8 mouse cellular contexts compared by ENCODE assay signal in genomic region chr2:29817426-29818232, GRCm38 (mm10). TPM values are rescaled to one million over a fixed set of nuclear protein-coding genes. Genes with fewer than 3 reads are reported as not detected.
DNase-seq lines count a peak whose midpoint lies in the region; ATAC-seq lines count a peak whose summit lies in the region.

No protein-coding gene starts in this region.

- DNase-seq in ZHBTc4 (ENCODE audit: low read depth, low spot score), result peak; percentile 91
- peak; percentile 90 to 92 for DNase-seq in cerebellum, postnatal 4 days (ENCODE audit: low spot score in 2 of 2)
- peak; percentile 81 for DNase-seq in gastrocnemius, adult 18-20 months (ENCODE audit: low spot score)
- DNase-seq in left cerebral cortex, adult 18-20 months (ENCODE audit: low spot score in 2 of 2), result peak; percentile 88 to 92
- DNase-seq in right cerebral cortex, postnatal 14 days, result peak; percentile 86
- peak; percentile 74 for DNase-seq in urinary bladder, postnatal 25 days (ENCODE audit: low spot score)

- H3K36me3 ChIP-seq in hindbrain, embryonic 16.5 days (ENCODE audit: control insufficient read depth, insufficient read depth, low read length), result peaks cover 31% of the 10 kb centered on the region

- peak overlapping the region; percentile 47 for H3K4me2 ChIP-seq in hindbrain, embryonic 16.5 days (ENCODE audit: low read length)

- peak overlapping the region; percentile 68 for H3K27ac ChIP-seq in hindbrain, embryonic 16.5 days (ENCODE audit: low read depth, low read length)

- no peak overlapping the region for H3K9ac ChIP-seq in hindbrain, embryonic 16.5 days (ENCODE audit: low read depth, low read length)

- H3K9me3 ChIP-seq in hindbrain, embryonic 16.5 days (ENCODE audit: control insufficient read depth, low read length), result no peaks in the 10 kb centered on the region

- ATAC-seq in hindbrain, embryonic 16.5 days, result peak; percentile 77
- peak; percentile 77 for ATAC-seq in megakaryocyte progenitor cell, adult 5-6 weeks (replicated peaks; ENCODE audit: poor library complexity)

- H3K4me3 ChIP-seq in hindbrain, embryonic 16.5 days (ENCODE audit: low read length), result no peak overlapping the region

- H3K4me1 ChIP-seq in hindbrain, embryonic 16.5 days (ENCODE audit: control insufficient read depth, insufficient read depth, low read depth, low read length), result peaks cover 10% of the 10 kb centered on the region

- no peaks in the 10 kb centered on the region for H3K27me3 ChIP-seq in hindbrain, embryonic 16.5 days (replicated peaks; ENCODE audit: control insufficient read depth, insufficient read depth, low read length)

- WGBS in hindbrain, embryonic 16.5 days, result 32% methylated on average over 8 of the region's 8 CpGs

RNA-seq across cellular contexts. Expression of gene Urm1, which starts 2.2 kb away (rescaled TPM):
- total RNA-seq in gastrocnemius, adult 18-20 months (2021), result 10 to 100 TPM; 23.9 to 30.3 TPM
- polyA plus RNA-seq in hindbrain, embryonic 16.5 days (2015; fragmentation: Nextera tagmentation; extraction: Ambion mirVana), result 27.4 and 31.4 TPM in 2 replicates
- total RNA-seq in left cerebral cortex, adult 18-20 months (2021), result 10 to 100 TPM; 48.1 to 49.6 TPM
- total RNA-seq in megakaryocyte progenitor cell, adult 5-6 weeks (2015), result 12.7 and 13.7 TPM in 2 replicates
- 15.8 and 20.5 TPM in 2 replicates for total RNA-seq in megakaryocyte progenitor cell, adult 5-6 weeks (2017)

RNA-seq across cellular contexts. Expression of gene Slc27a4, which starts 15.2 kb away (rescaled TPM):
- total RNA-seq in gastrocnemius, adult 18-20 months (2021), result 1 to 10 TPM; 6.5 to 7.0 TPM
- polyA plus RNA-seq in hindbrain, embryonic 16.5 days (2015; fragmentation: Nextera tagmentation; extraction: Ambion mirVana), result 45.9 and 47.9 TPM in 2 replicates
- 10 to 100 TPM; 72.1 to 75.8 TPM for total RNA-seq in left cerebral cortex, adult 18-20 months (2021)
- 4.2 and 5.5 TPM in 2 replicates for total RNA-seq in megakaryocyte progenitor cell, adult 5-6 weeks (2015)
- 6.8 and 7.2 TPM in 2 replicates for total RNA-seq in megakaryocyte progenitor cell, adult 5-6 weeks (2017)

RNA-seq across cellular contexts. Expression of gene Trub2, which starts 29.3 kb away (rescaled TPM):
- total RNA-seq in gastrocnemius, adult 18-20 months (2021), result 10 to 100 TPM; 27.7 to 30.3 TPM
- 32.5 and 34.2 TPM in 2 replicates for polyA plus RNA-seq in hindbrain, embryonic 16.5 days (2015; fragmentation: Nextera tagmentation; extraction: Ambion mirVana)
- total RNA-seq in left cerebral cortex, adult 18-20 months (2021), result 10 to 100 TPM; 39.3 to 39.5 TPM
- 17.4 and 22.9 TPM in 2 replicates for total RNA-seq in megakaryocyte progenitor cell, adult 5-6 weeks (2015)
- total RNA-seq in megakaryocyte progenitor cell, adult 5-6 weeks (2017), result 46.2 and 57.1 TPM in 2 replicates

RNA-seq across cellular contexts. Expression of gene Coq4, which starts 30.3 kb away (rescaled TPM):
- 1 to 10 TPM; 8.6 to 9.0 TPM for total RNA-seq in gastrocnemius, adult 18-20 months (2021)
- 44.0 and 48.6 TPM in 2 replicates for polyA plus RNA-seq in hindbrain, embryonic 16.5 days (2015; fragmentation: Nextera tagmentation; extraction: Ambion mirVana)
- total RNA-seq in left cerebral cortex, adult 18-20 months (2021), result 10 to 100 TPM; 26.5 to 27.9 TPM
- 17.4 and 18.2 TPM in 2 replicates for total RNA-seq in megakaryocyte progenitor cell, adult 5-6 weeks (2015)
- 10.5 and 12.5 TPM in 2 replicates for total RNA-seq in megakaryocyte progenitor cell, adult 5-6 weeks (2017)

RNA-seq across cellular contexts. Expression of gene Cercam, which starts 51.3 kb away (rescaled TPM):
- total RNA-seq in gastrocnemius, adult 18-20 months (2021), result 1 to 10 TPM; 1.6 to 1.7 TPM
- polyA plus RNA-seq in hindbrain, embryonic 16.5 days (2015; fragmentation: Nextera tagmentation; extraction: Ambion mirVana), result 22.6 and 25.8 TPM in 2 replicates
- 1 to 10 TPM; 7.4 to 9.9 TPM for total RNA-seq in left cerebral cortex, adult 18-20 months (2021)
- 13.0 and 13.9 TPM in 2 replicates for total RNA-seq in megakaryocyte progenitor cell, adult 5-6 weeks (2015)
- 7.7 and 10.8 TPM in 2 replicates for total RNA-seq in megakaryocyte progenitor cell, adult 5-6 weeks (2017)

Comparison
In these comparisons a context has a peak if more than half of its experiments do, and no peak if none do; other contexts are left out.
1. RNA of gene Slc27a4, which starts 15.2 kb away (total RNA-seq): 72.1 to 75.8 TPM in left cerebral cortex, adult 18-20 months; 4.2 to 7.2 TPM in megakaryocyte progenitor cell, adult 5-6 weeks and 6.5 to 7.0 TPM in gastrocnemius, adult 18-20 months; every median in the first group is over 4 times any median in the second.
2. Peak in every context shown above with its lines, with median percentiles within 50 percentile points of each other: DNase-seq.